Mouse (Mus musculus) liver, embryonic 12.5 days (tissue): ENCODE data around the gene Zbed4. TPM values are rescaled to one million over a fixed set of nuclear protein-coding genes. Genes with fewer than 3 reads are reported as not detected.
"Not testable (repeated sequence)": the region's sequence is repeated elsewhere in the genome, so short reads cannot be mapped to it uniquely, and the experiment has no call there.

Experiments used
- ATAC-seq: fragments of 200-750 bp; cut with Nextera tagmentation; 2 replicates; pipeline ENCODE4 v1.8.0; 2017; ENCODE audit warnings: moderate number of reproducible peaks, mild to moderate bottlenecking, moderate library complexity
- H3K27ac ChIP-seq: fragments of 300-500 bp; sonication (generic); 2 replicates; pipeline ENCODE4 v1.5.1; 2016; ENCODE audit warnings: mild to moderate bottlenecking
- H3K27me3 ChIP-seq: fragments of 300-500 bp; sonication (generic); replicated peaks from 2 replicates; pipeline ENCODE4 v1.6.1; 2016; ENCODE audit warnings: mild to moderate bottlenecking, moderate library complexity
- H3K36me3 ChIP-seq: fragments of 300-500 bp; sonication (generic); 2 replicates; pipeline ENCODE4 v1.6.1; 2016; ENCODE audit warnings: mild to moderate bottlenecking, moderate library complexity
- H3K4me1 ChIP-seq: fragments of 300-500 bp; sonication (generic); 2 replicates; pipeline ENCODE4 v1.6.1; 2016
- H3K4me2 ChIP-seq: fragments of 300-500 bp; sonication (generic); 2 replicates; pipeline ENCODE4 v1.6.1; 2016; ENCODE audit warnings: mild to moderate bottlenecking, moderate library complexity
- H3K4me3 ChIP-seq: fragments of 300-500 bp; sonication (generic); 2 replicates; pipeline ENCODE4 v1.5.1; 2016; ENCODE audit warnings: mild to moderate bottlenecking, moderate library complexity
- H3K9ac ChIP-seq: fragments of 300-500 bp; sonication (generic); 2 replicates; pipeline ENCODE4 v1.6.1; 2016; ENCODE audit warnings: mild to moderate bottlenecking, moderate library complexity
- H3K9me3 ChIP-seq: fragments of 300-500 bp; sonication (generic); replicated peaks from 2 replicates; pipeline ENCODE4 v1.6.1; 2016; ENCODE audit warnings: mild to moderate bottlenecking, moderate library complexity
- WGBS: fragments of 180-500 bp; shearing (Covaris S2); methylation state at CpG from one replicate; pipeline ENCODE4 v1.1.7; 2016; ENCODE audit not compliant: insufficient replicate concordance; 5-methylcytosine and 5-hydroxymethylcytosine counted together
- polyA plus RNA-seq: library from polyadenylated mRNA; unstranded; fragments of >200 nt; fragmentation: Nextera tagmentation; extraction: Ambion mirVana; gene quantifications from 2 replicates; pipeline ENCODE4 v1.2.1, GENCODE M21; 2016

The Zbed4 gene
- polyA plus RNA-seq, 1 experiment from 2014 or later: 16.5 TPM

GRCm38 (mm10) chr15:88723205-88723604 is 28.3 kb upstream of the Zbed4 start:
- Histone ChIP-seq H3K9me3 (no peaks in the 10 kb centered on the region), H3K36me3 (peaks cover 87% of the 10 kb centered on the region), H3K4me3 (no peak overlapping the region), H3K4me1 (no peaks in the 10 kb centered on the region), H3K4me2 (no peak overlapping the region), H3K27ac (no peak overlapping the region), H3K9ac (no peak overlapping the region), H3K27me3 (no peaks in the 10 kb centered on the region)
- 83% methylated on average over 6 of the region's 6 CpGs for WGBS
- no peak for ATAC-seq

GRCm38 (mm10) chr15:88724311-88724710 is 27.1 kb upstream of the Zbed4 start:
- no peak for ATAC-seq
- no peak overlapping the region for H3K4me3 ChIP-seq
- peaks cover 87% of the 10 kb centered on the region for H3K36me3 ChIP-seq
- 80% methylated on average over 7 of the region's 7 CpGs for WGBS
- no peak overlapping the region for H3K4me2 ChIP-seq
- no peak overlapping the region for H3K27ac ChIP-seq
- no peak overlapping the region for H3K9ac ChIP-seq
- H3K4me1 ChIP-seq: no peaks in the 10 kb centered on the region
- no peaks in the 10 kb centered on the region for H3K9me3 ChIP-seq
- H3K27me3 ChIP-seq: no peaks in the 10 kb centered on the region

- Histone ChIP-seq H3K27me3 (no peaks in the 10 kb centered on the region), H3K36me3 (peaks cover 88% of the 10 kb centered on the region)
- WGBS: 87% methylated on average over 5 of the region's 5 CpGs
Observed at GRCm38 (mm10) chr15:88725036-88725435, 26.4 kb upstream of the Zbed4 start.

GRCm38 (mm10) chr15:88727204-88727603 is 24.3 kb upstream of the Zbed4 start:
- WGBS: 57% methylated on average over 3 of the region's 3 CpGs
- H3K9ac ChIP-seq: no peak overlapping the region
- H3K4me1 ChIP-seq: peaks cover 21% of the 10 kb centered on the region
- H3K9me3 ChIP-seq: no peaks in the 10 kb centered on the region
- no peak overlapping the region for H3K4me2 ChIP-seq
- no peak overlapping the region for H3K27ac ChIP-seq
- no peak for ATAC-seq
- H3K36me3 ChIP-seq: peaks cover 81% of the 10 kb centered on the region
- no peak overlapping the region for H3K4me3 ChIP-seq
- no peaks in the 10 kb centered on the region for H3K27me3 ChIP-seq

More at GRCm38 (mm10) chr15:88725036-88725435, 26.4 kb upstream of the Zbed4 start:
- Histone ChIP-seq H3K4me3 (no peak overlapping the region), H3K27ac (no peak overlapping the region), H3K9ac (no peak overlapping the region), H3K4me1 (no peaks in the 10 kb centered on the region), H3K4me2 (no peak overlapping the region), H3K9me3 (no peaks in the 10 kb centered on the region)
- ATAC-seq: no peak

GRCm38 (mm10) chr15:88730717-88731116 is 20.7 kb upstream of the Zbed4 start:
- H3K27me3 ChIP-seq: no peaks in the 10 kb centered on the region
- no peak overlapping the region for H3K9ac ChIP-seq
- peaks cover 46% of the 10 kb centered on the region for H3K36me3 ChIP-seq
- H3K4me2 ChIP-seq: peak overlapping the region; percentile 93; the same call in 1 of the 2 replicates
- no peak for ATAC-seq
- no peaks in the 10 kb centered on the region for H3K9me3 ChIP-seq
- H3K27ac ChIP-seq: no peak overlapping the region
- WGBS: 53% methylated on average over 3 of the region's 3 CpGs
- peaks cover 39% of the 10 kb centered on the region for H3K4me1 ChIP-seq
- H3K4me3 ChIP-seq: no peak overlapping the region

GRCm38 (mm10) chr15:88732405-88733020 is 18.9 kb upstream of the Zbed4 start:
- Histone ChIP-seq H3K4me3 (peak overlapping the region; percentile 99), H3K4me1 (peaks cover 39% of the 10 kb centered on the region), H3K27ac (peak overlapping the region; percentile 92; the same call in 1 of the 2 replicates), H3K27me3 (no peaks in the 10 kb centered on the region), H3K4me2 (peak overlapping the region; percentile 93), H3K36me3 (peaks cover 33% of the 10 kb centered on the region), H3K9ac (peak overlapping the region; percentile 98), H3K9me3 (no peaks in the 10 kb centered on the region)
- 16% methylated on average over 15 of the region's 15 CpGs for WGBS
- no peak for ATAC-seq

- H3K27ac ChIP-seq: peak overlapping the region; percentile 92
- no peaks in the 10 kb centered on the region for H3K9me3 ChIP-seq
- peak overlapping the region; percentile 98 for H3K9ac ChIP-seq
- H3K4me1 ChIP-seq: peaks cover 39% of the 10 kb centered on the region
- peak overlapping the region; percentile 93 for H3K4me2 ChIP-seq
- H3K4me3 ChIP-seq: peak overlapping the region; percentile 99
- WGBS: under 1% methylated on average over 81 of the region's 86 CpGs
- no peaks in the 10 kb centered on the region for H3K27me3 ChIP-seq
- peak; percentile 75 for ATAC-seq
- H3K36me3 ChIP-seq: peaks cover 29% of the 10 kb centered on the region
Observed at GRCm38 (mm10) chr15:88733041-88733751, 18.3 kb upstream of the Zbed4 start.

GRCm38 (mm10) chr15:88733834-88734571 is 17.5 kb upstream of the Zbed4 start, which contains the start of gene Brd1:
Brd1 (minus strand) TSS chr15:88734233.
- under 1% methylated on average over 101 of the region's 103 CpGs for WGBS
- peak; percentile 83 for ATAC-seq
- Histone ChIP-seq H3K4me3 (peak within 1 kb of the TSS; percentile 99), H3K36me3 (peaks cover 22% of the 10 kb centered on the region), H3K9me3 (no peaks in the 10 kb centered on the region), H3K27ac (peak within 1 kb of the TSS; percentile 92), H3K4me2 (peak within 1 kb of the TSS; percentile 93), H3K4me1 (peaks cover 39% of the 10 kb centered on the region), H3K9ac (peak within 1 kb of the TSS; percentile 98), H3K27me3 (no peaks in the 10 kb centered on the region)

- Histone ChIP-seq H3K9me3 (no peaks in the 10 kb centered on the region), H3K4me3 (no peak overlapping the region), H3K27ac (no peak overlapping the region), H3K4me1 (peaks cover 28% of the 10 kb centered on the region), H3K9ac (no peak overlapping the region), H3K4me2 (no peak overlapping the region), H3K27me3 (peaks cover 8% of the 10 kb centered on the region; the same call in 1 of the 2 replicates), H3K36me3 (peaks cover under 1% of the 10 kb centered on the region; the same call in 1 of the 2 replicates)
- WGBS: 64% methylated on average over 4 of the region's 4 CpGs
- no peak for ATAC-seq
Observed at GRCm38 (mm10) chr15:88736166-88736565, 15.3 kb upstream of the Zbed4 start.

- 67% methylated on average over 2 of the region's 2 CpGs for WGBS
- ATAC-seq: no peak
- H3K36me3 ChIP-seq: no peaks in the 10 kb centered on the region
- H3K27me3 ChIP-seq: peaks cover 8% of the 10 kb centered on the region; the same call in 1 of the 2 replicates
- no peak overlapping the region for H3K4me2 ChIP-seq
- no peaks in the 10 kb centered on the region for H3K9me3 ChIP-seq
- H3K9ac ChIP-seq: no peak overlapping the region
- H3K27ac ChIP-seq: no peak overlapping the region
- H3K4me1 ChIP-seq: peaks cover 9% of the 10 kb centered on the region
- no peak overlapping the region for H3K4me3 ChIP-seq
Observed at GRCm38 (mm10) chr15:88738466-88738865, 13.0 kb upstream of the Zbed4 start.

- H3K36me3 ChIP-seq: no peaks in the 10 kb centered on the region
- WGBS: 62% methylated on average over 6 of the region's 6 CpGs
- no peak overlapping the region for H3K4me2 ChIP-seq
- peaks cover 8% of the 10 kb centered on the region for H3K4me1 ChIP-seq
- H3K27me3 ChIP-seq: peaks cover 8% of the 10 kb centered on the region; the same call in 1 of the 2 replicates
- no peak overlapping the region for H3K9ac ChIP-seq
- no peak for ATAC-seq
- H3K4me3 ChIP-seq: no peak overlapping the region
- no peaks in the 10 kb centered on the region for H3K9me3 ChIP-seq
- H3K27ac ChIP-seq: no peak overlapping the region
Observed at GRCm38 (mm10) chr15:88741366-88741765, 10.1 kb upstream of the Zbed4 start.

GRCm38 (mm10) chr15:88743371-88743770 is 8.1 kb upstream of the Zbed4 start:
- ATAC-seq, H3K27ac ChIP-seq, H3K4me2 ChIP-seq, H3K4me3 ChIP-seq, H3K9me3 ChIP-seq, H3K9ac ChIP-seq, H3K36me3 ChIP-seq, H3K27me3 ChIP-seq: not testable (repeated sequence)
- H3K4me1 ChIP-seq: peaks cover 11% of the 10 kb centered on the region
- 52% methylated on average over 5 of the region's 5 CpGs for WGBS
